Mouse (Mus musculus) NIH3T3 (cell line): ENCODE results near the gene Mctp2.

Experiments used
- DNase-seq: peaks from one replicate; pipeline ENCODE4 v3.0.0-alpha.2; 2012; ENCODE audit warnings: low read depth

The Mctp2 gene

DNA sequence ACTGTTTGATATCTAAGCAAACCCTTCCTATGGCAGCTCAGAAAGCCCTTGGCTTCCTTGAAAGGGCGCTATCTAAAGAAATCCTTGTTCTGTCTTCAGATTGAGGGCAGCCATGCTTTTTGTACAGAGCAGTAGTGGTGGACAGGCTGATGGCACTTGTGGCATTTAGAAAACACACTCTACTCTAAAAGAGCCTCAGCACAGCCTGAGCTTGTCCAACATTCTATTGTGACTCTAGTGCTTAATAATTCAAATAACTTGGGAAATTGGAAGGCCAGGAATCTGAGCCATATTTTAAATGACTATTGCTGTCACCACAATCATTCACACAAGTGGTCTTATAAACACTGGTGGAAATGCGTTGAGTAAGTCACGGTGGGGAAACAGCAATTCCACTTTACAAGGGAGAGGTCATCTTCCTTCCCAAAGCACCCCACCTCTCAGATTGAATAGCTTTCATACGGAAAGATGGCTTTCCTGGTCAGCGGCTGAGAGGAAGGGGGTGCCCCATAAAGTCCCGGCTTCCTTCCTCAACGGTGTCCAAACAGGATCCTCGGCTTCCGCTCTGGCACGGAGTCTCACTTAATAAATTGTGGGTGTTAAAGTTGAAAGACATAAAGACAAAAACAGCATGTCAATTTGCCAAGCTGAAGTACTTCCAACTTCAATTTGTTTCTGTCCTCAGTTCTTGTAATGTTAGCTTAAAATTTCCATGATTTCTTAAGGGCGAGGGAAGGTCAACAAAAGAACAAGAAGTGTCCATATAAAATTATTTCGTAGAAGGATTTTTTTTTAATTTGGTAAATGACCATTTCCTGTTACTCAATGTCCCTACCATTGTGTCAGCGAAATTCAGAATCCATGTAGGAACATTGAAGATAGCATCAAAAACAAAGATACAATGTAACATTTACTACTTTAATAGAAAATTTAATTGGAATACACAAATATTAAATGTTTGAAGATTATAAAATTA is 140.4 kb downstream of the Mctp2 start:
- DNase-seq = no peak

DNA sequence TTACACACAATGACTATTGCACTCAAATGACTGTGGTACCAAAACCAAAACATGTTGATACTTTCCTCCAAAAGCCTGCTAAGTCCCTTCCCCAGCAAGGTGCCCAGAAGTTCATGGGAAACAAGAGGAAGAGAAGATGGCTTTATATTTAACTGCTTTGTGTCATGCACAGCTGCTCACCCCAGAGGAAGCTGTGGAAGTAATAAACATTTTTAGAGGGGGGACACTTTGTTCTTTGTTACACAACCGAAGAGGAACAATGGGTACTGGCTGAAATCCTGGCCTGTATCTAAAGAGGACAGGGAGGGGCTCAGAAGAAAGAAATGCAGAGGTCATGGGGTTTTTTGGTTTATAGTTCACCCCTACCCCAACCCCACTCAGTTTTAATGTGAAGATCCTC is 144.2 kb downstream of the Mctp2 start:
- no peak for DNase-seq

DNA sequence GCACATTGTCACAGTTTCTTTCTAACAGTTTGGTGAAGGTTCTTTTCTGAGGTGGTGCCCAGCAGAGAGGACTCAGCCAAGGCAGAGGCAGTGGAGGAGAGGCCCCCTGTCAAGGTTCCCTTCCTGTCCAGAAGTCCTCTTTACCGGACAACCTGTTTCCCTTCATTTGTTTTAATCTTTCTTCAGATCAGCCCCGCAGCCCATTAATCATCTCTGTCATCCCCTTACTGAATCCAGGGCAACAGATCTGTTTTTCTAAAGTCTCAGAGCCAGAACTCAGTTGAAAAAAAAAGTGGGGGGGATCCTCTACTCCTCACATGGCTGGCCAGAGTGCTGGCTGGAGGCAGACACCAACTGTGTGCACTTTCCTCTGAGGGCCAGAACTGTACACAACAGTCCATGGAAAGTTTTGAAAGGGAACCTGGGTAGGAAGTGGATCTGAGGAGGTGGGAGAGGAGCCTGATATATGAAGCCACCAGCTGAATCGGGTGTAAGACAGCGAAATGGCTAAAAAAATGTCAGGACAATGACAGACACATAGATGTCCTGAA is 146.8 kb downstream of the Mctp2 start:
- no peak for DNase-seq

DNA sequence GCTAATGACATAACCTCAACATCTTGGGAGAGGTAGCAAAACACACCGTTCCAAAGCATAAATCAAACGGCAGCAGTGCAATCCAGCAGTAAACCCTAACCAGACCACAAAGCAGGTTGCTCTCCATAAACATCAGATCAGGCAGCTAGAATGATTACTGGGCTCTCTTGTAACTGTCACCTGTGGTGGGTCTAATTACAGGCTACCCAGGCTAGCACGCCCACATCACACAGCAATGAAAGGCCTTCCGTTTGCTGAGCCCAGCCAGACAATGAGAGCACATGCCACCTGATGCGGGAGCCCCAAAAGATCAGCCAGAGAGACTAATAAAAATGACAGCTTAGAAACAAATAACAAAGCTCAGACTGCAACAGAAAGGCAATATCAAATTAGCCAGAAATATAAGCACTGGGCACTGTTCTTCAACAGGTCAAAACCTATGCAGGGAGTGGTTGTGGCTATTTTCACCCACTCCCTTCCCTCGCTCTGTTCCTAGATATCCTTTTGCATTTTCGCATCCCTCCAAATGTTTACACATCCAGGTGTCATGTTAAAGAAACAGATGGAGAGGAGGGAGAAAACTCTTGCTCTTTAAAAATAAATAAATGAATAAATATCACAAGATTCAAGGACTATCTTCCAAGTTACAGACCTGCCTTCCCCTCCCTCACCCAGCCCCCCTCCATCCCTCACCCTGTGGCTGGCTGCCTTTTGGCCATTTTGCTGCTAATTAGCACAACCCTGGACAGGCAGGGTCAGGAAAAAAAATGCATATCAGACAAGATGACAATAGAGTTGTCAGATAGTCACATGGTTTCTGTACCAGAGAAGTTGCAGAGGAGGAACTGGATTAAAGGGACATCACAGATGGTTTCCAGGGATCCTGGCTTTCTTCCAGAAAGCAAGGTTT is 155.4 kb downstream of the Mctp2 start:
- no peak for DNase-seq

DNA sequence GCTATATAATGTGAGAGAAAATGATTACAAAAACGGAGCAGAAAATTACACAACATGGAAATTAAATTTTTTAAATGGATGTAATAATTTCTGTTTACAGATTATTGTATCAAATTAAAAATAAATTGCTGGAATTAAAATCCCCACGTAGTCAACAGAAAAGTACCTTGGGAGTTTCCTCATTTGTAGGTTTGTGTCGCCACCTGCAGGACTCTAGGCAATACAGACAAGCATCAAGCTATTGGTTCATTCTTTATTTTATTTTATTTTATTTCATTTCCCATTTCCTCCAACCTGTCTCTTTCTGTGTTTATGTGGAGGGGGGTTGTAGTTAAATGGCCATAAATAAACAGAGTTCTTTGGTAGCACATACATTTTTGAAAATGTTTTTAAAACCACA is 157.3 kb downstream of the Mctp2 start:
- DNase-seq = peak; percentile 77

DNA sequence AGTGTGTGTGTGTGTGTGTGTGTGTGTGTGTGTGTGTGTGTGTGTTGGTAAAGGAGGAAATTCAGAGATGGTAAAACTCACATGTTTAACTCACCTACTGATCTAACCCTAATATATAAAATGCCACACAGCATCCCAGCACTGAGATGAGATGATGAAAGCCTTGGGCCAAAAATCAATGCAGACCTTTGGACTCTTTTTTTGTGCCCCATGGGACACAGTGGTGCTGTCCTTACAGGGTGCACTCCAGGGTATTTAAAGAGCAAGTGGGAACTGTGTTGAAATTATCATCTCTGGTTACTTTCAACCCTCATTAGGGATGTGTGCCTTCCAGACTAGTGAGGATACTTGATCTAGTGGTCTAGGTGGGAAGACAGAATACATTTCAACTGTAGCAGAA is 159.6 kb downstream of the Mctp2 start:
- DNase-seq = no peak

DNA sequence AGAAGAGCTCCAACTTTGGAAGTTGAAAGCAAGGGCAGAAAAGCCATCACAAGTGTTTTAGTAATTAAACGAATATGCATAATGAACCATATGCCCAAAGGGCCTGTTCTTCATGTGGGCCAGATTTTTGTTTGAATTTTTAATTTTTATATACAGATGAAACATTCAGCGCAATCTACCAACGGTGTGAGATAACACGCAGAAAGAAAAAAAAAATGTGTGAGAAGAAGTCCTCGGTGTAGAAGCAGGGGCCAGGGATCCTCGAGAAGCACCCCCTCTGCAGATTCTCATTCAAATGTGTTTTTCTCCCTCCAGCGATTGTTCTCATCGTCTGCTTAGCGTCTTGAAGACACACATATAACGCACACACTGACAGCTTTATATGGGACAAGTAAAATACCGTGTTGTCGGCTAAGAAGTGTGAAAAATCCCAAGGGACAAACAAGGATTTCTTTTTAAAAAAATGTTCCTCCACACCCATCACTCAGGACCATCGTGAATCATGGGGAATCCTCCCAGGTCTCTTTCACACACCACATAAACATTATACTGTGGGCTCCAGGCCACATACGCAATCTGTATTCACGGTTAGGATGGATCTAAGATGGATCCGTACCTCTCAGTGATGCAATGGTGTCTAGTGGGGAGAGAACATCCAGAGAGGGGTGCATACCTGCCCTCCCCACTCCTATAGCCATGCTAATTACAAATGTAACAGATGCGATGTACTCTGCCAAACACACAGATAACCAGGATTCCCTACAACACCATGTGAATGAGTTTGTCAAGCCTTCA is 160.5 kb downstream of the Mctp2 start:
- DNase-seq = no peak

DNA sequence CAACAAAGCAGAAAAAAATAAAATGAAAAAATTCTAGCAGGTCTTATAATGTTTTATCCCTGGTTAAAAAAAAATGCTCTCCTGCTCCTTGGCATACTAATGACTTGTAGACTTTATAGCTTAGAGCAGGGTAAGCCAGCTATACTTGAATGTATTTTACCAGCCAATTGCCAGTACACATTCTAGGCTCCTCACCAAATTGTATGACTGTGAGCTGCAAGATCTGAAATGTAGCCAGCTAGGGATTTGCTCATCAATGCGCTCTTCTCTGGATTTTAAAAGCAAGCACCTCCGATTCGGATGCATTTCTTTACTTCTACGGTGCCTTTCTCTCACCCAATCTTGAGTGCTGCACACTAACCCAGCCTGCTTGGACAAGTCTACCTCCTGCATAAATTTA is 167.7 kb downstream of the Mctp2 start:
- no peak for DNase-seq

DNA sequence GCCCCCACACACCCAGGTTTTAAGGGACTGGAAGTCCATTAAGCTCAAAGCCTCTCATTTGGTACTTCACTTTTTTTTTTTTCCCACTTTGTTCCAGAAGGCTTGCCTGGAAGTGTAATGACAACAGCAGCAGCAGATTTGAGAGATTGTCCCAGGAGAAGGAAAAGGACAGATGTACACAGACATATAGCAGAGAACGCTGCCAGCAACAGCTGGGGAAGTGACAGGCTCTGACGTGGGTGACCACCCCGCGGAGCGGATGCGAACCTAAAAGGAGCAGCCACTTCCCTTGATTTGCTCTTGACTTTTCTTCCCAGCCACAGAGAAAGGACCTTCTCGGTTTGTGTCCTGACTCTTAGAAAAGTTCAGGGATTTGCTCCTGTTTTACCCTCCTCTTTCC is 185.4 kb downstream of the Mctp2 start:
- DNase-seq = no peak

DNA sequence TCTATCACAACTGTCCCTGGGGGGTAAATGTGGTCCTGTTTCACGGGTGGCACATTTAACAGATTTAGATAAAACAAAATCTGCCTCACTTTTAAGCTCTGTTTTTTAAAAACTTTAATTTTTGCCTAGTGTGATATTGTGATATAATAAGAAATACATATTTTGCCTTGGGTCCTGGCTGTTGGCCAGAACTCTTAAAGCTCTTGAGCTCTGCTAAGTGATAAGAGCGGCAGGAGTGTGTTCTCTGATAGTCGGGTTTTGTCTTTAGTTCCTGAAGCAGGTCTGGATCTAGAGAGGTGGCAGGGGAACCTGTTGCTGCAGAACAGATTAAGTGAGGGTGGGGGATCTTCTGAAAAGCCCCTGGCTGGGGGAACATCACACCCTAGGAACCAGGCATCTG is 186.7 kb downstream of the Mctp2 start:
- no peak for DNase-seq

DNA sequence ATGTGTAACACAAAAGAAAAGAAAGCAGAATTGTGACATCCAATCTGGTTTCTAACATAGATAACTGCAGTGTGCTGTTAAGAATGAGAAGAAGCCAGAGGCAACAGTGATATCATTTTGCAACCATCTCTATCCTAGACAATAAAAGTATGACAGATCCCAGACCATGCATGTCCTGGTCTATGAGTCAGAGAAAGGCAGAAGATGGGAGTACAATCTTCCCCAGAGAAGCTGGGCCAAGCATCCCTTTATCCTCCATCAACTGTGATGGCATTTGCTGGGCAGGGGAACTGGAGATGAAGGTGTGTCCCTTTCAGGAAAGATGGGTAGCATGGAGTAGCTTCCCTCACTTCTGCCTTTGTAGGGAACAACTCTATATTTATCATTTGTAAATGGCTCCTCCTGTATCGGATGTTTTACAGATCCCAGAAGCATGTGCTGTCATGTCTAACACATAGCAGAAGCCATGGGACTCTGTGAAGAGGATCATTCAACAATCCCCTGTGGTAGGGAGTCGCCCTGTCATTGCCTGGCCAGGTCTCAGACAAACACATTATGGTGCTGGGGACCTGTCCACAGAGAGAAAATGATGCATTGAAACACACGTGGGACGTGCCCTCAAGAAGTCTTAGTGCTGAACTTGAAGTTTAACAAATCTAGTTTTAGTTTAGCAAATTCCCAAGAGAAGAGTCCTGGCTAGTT is 188.9 kb downstream of the Mctp2 start:
- DNase-seq = no peak

DNA sequence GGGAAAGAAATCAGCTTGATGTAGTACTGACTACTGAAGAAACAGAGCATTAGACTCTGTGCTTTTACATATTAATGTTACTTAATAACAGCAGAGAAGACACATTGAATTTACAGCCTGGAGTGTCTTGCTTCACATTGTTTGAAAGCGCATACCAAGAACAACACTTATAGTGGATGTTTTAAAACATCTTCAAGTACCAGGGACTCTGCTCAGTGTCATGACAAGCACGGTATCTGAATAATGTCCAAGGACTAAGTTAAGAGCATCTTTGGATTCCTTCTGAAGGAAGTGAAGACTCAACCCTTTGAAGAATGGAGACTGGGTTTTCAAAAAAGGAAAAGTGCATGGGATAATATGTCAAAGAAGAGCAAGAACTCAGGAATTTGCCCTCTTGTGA is 191.3 kb downstream of the Mctp2 start:
- no peak for DNase-seq

DNA sequence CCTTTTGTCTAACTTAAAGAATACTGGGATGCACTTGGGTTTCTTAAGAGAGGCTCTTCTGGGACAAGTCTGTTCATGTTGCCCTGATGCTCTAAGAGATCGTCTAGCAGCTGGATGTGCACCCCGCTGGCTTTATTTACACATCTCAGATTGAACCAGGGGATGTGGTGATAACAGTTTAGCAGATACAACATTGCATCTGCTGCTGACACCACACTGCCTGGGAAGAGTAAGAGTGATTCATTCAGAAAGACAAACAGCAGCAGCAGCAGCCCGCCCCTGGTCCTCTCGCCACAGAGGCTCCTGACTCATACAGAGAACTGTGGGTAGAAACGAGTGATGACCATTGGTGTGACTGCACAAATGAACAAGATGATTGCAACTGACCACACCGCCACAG is 195.8 kb downstream of the Mctp2 start:
- peak; percentile 24 for DNase-seq

DNA sequence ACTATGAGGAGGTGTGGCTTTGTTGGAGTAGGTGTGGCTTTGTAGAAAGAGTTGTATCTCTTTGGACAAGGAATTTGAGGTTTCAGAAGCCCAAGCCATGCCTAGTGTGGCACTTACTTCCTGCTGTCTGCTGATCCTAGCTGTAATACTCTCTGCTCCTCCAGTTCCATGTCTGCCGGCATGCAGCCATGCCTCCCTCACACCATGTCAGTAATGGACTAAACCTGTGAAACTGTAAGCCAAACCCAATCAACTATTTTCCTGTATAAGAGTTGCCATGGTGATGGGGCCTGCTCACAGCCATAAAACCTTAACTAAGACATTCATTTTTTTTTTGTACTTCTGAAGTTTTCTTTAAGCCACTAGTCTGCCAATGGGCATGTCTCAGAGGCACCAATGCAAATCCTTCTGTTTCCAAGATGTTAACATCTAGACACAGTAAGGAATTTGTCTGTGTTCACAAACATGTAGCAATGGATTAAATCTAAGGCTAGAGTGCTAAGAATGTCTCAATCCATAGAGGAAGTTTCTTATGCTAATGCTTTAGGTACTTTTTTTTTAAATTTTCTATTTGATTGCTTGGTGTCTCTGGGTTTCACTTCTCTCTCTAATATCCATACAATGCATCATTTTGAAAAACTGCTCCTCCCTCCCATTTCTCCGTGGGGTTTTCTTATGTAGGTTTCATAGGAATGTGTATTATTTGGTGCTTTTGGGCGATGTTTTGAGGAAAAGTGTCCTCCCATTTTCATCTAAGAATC is 197.6 kb downstream of the Mctp2 start:
- DNase-seq = no peak

DNA sequence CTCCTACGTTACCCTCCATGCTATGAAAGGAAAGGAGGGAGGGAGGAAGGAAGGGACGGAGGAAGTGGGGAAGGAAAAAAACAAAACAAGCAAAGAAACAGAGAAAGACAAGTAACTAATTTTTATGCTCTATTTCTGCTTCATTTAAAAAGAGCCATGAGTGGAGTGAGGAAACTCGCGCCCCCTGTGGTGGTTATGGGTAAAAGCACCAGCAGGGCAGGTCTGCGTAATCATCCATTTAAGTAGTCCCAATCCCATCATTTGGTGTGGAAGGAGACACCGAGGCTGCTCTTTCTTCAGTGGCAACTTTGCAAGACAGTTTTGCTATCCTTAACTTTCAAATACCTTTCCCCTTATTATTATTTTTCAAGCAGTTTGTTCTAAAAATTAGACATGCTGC is 202.2 kb downstream of the Mctp2 start:
- peak; percentile 27 for DNase-seq

DNA sequence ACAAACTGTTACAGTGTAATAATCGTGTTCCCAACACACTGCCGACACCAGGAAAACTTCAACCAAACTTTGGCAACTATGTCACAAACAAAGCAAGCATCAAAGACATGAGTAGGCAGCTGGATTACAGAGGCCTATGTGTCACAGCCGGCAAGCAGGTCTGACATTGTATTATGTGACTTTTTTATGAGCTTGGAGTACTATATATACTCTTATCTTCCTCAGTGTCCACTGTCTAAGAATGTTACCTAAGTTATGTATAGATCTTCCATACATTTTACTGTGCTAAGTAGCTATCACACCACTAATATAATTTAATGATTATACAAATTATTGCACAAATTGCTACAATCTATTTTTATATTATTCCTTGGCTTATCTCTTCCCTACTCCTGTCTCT is 202.8 kb downstream of the Mctp2 start:
- DNase-seq = no peak

DNA sequence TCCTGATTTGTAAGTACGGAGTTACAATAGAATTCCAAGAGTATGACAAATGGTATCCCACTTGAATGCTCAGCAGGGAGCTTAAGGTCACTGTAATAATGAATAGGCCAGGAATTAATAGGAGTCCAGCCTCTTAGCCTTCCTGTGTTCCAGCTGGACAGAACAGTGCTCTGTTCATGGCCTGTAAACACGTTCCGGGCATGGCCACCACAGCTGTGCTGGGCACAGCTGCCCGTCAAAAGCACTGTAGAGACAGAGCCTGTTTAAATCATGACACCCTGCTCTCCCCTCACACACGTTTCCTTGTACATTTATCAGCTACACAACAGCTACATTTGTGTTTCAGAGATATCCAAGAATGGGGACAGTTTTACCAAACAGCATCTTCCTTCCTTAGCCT is 205.7 kb downstream of the Mctp2 start:
- DNase-seq = no peak

DNA sequence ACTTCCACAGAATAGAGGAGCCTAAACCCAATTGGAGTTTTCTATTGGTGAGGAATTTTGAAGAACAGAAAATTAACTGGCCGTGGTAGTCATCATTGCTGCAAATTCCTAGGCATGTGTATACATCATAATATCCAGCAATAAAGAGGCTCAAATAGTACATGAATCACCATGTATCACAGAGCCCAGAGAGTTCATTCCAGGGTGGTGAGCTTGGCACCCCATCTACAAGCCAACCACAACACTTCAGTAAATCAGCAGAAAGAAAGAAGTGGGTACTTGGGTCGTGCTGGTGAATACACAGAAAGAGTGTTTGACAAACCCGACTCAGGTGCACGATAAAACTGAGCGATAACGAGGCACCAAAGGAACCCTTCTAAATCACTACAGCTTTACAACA is 207.8 kb downstream of the Mctp2 start:
- DNase-seq = peak; percentile 22

DNA sequence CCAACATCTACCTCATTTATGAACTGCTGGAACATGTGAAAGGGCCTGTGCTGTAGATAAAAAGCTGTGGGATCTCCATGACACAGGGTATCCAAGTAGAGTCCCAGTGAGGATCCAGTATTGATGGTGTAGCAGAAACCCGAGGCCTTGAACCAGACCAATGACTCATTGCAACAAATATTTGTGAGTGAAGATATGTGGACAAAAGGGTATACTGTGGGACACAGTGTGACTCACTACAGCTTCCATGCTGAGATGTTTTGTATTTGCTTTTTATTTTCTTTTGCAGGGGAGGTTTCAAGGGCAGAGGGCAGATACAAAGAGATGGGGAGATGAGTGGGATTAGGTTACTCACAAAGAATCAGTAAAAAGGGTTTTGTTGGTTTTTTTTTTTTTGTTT is 209.4 kb downstream of the Mctp2 start:
- DNase-seq = peak; percentile 25

DNA sequence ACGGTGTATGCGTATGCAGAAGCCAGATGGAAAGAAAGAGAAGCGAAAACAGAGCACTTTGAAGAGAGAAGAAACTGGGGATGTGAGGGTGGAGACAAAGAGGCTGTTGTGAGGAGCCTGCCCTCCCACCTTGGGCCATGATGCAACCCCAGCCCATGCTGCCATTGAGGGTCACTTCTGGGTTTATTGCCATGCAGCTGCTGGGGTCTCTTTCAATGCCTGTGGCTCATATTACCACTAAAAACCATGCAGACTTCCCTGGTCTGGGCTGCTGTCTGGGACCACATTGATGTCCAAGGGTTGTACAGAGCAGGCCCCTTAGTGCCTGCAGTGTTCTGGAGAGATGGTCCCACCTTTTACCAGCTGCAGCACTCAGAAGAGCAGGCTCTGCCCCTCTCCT is 210.0 kb downstream of the Mctp2 start:
- DNase-seq = no peak
